Mouse (Mus musculus): ENCODE data around the gene Zg16. TPM values are rescaled to one million over a fixed set of nuclear protein-coding genes. Genes with fewer than 3 reads are reported as not detected.

Zg16 gene
- polyA plus RNA-seq, 1 experiment: not detected

- WGBS: 86% methylated on average over 4 of the region's 4 CpGs
- no peak overlapping the region for H3K27ac ChIP-seq (ENCODE audit: control insufficient read depth, insufficient read depth, low read depth, low read length, poor library complexity)
- H3K4me1 ChIP-seq (ENCODE audit: control insufficient read depth, insufficient read depth, low read length): peaks cover 3% of the 10 kb centered on the region; the same call in 1 of the 2 replicates
- no peak overlapping the region for H3K4me3 ChIP-seq (replicated peaks; ENCODE audit: control insufficient read depth, low read depth, low read length)
- TF ChIP-seq POLR2A (IDR thresholded peaks at IDR 0.05; ENCODE audit: borderline replicate concordance, control insufficient read depth, low read depth, low read length) (no peak), CTCF (IDR thresholded peaks at IDR 0.05; ENCODE audit: control insufficient read depth, insufficient read depth, low read length) (no peak)
Observed at GRCm38 (mm10) chr7:127098950-127099349, 11.8 kb upstream of the Zg16 start.

- Histone ChIP-seq H3K4me3 (replicated peaks; ENCODE audit: control insufficient read depth, low read depth, low read length) (no peak overlapping the region), H3K4me1 (ENCODE audit: control insufficient read depth, insufficient read depth, low read length) (peaks cover 2% of the 10 kb centered on the region; the same call in 1 of the 2 replicates), H3K27ac (ENCODE audit: control insufficient read depth, insufficient read depth, low read depth, low read length, poor library complexity) (no peak overlapping the region)
- WGBS: 78% methylated on average over 5 of the region's 5 CpGs
- no peak for TF ChIP-seq CTCF (IDR thresholded peaks at IDR 0.05; ENCODE audit: control insufficient read depth, insufficient read depth, low read length)
- no peak for TF ChIP-seq POLR2A (IDR thresholded peaks at IDR 0.05; ENCODE audit: borderline replicate concordance, control insufficient read depth, low read depth, low read length)
Observed at GRCm38 (mm10) chr7:127098521-127098920, 11.4 kb upstream of the Zg16 start.

GRCm38 (mm10) chr7:127096456-127096855 lies 9.3 kb upstream of the Zg16 start:
- 95% methylated on average over 7 of the region's 7 CpGs for WGBS

GRCm38 (mm10) chr7:127093914-127094313 lies 6.8 kb upstream of the Zg16 start:
- TF ChIP-seq CTCF (IDR thresholded peaks at IDR 0.05; ENCODE audit: control insufficient read depth, insufficient read depth, low read length) (no peak), POLR2A (IDR thresholded peaks at IDR 0.05; ENCODE audit: borderline replicate concordance, control insufficient read depth, low read depth, low read length) (no peak)
- WGBS: 47% methylated on average over 3 of the region's 3 CpGs
- no peak overlapping the region for H3K4me3 ChIP-seq (replicated peaks; ENCODE audit: control insufficient read depth, low read depth, low read length)
- H3K27ac ChIP-seq (ENCODE audit: control insufficient read depth, insufficient read depth, low read depth, low read length, poor library complexity): no peak overlapping the region
- peaks cover 8% of the 10 kb centered on the region; the same call in 1 of the 2 replicates for H3K4me1 ChIP-seq (ENCODE audit: control insufficient read depth, insufficient read depth, low read length)

More at GRCm38 (mm10) chr7:127096456-127096855, 9.3 kb upstream of the Zg16 start:
- no peak overlapping the region for H3K27ac ChIP-seq (ENCODE audit: control insufficient read depth, insufficient read depth, low read depth, low read length, poor library complexity)
- H3K4me1 ChIP-seq (ENCODE audit: control insufficient read depth, insufficient read depth, low read length): peaks cover 5% of the 10 kb centered on the region; the same call in 1 of the 2 replicates
- TF ChIP-seq POLR2A (IDR thresholded peaks at IDR 0.05; ENCODE audit: borderline replicate concordance, control insufficient read depth, low read depth, low read length) (no peak), CTCF (IDR thresholded peaks at IDR 0.05; ENCODE audit: control insufficient read depth, insufficient read depth, low read length) (no peak)
- H3K4me3 ChIP-seq (replicated peaks; ENCODE audit: control insufficient read depth, low read depth, low read length): no peak overlapping the region

GRCm38 (mm10) chr7:127091114-127091896 lies 4.2 kb upstream of the Zg16 start, which contains the start of gene AI467606:
Gene AI467606 (plus strand): TSS chr7:127091359.
- peaks cover 8% of the 10 kb centered on the region; the same call in 1 of the 2 replicates for H3K4me1 ChIP-seq (ENCODE audit: control insufficient read depth, insufficient read depth, low read length)
- WGBS: 1% methylated on average over 16 of the region's 16 CpGs
- H3K27ac ChIP-seq (ENCODE audit: control insufficient read depth, insufficient read depth, low read depth, low read length, poor library complexity): peak within 1 kb of the TSS; percentile 89
- peak within 1 kb of the TSS; percentile 74 for H3K4me3 ChIP-seq (replicated peaks; ENCODE audit: control insufficient read depth, low read depth, low read length)
- no peak for TF ChIP-seq CTCF (IDR thresholded peaks at IDR 0.05; ENCODE audit: control insufficient read depth, insufficient read depth, low read length)
- peak; percentile 77; the same call in 1 of the 2 replicates for TF ChIP-seq POLR2A (IDR thresholded peaks at IDR 0.05; ENCODE audit: borderline replicate concordance, control insufficient read depth, low read depth, low read length)

- peak overlapping the region; percentile 89 for H3K27ac ChIP-seq (ENCODE audit: control insufficient read depth, insufficient read depth, low read depth, low read length, poor library complexity)
- WGBS: 12% methylated on average over 20 of the region's 20 CpGs
- H3K4me3 ChIP-seq (replicated peaks; ENCODE audit: control insufficient read depth, low read depth, low read length): peak overlapping the region; percentile 50
- peaks cover 6% of the 10 kb centered on the region; the same call in 1 of the 2 replicates for H3K4me1 ChIP-seq (ENCODE audit: control insufficient read depth, insufficient read depth, low read length)
- TF ChIP-seq POLR2A (IDR thresholded peaks at IDR 0.05; ENCODE audit: borderline replicate concordance, control insufficient read depth, low read depth, low read length): no peak
- no peak for TF ChIP-seq CTCF (IDR thresholded peaks at IDR 0.05; ENCODE audit: control insufficient read depth, insufficient read depth, low read length)
Observed at GRCm38 (mm10) chr7:127090154-127091113, 3.3 kb upstream of the Zg16 start.

- H3K27ac ChIP-seq (ENCODE audit: control insufficient read depth, insufficient read depth, low read depth, low read length, poor library complexity): peak overlapping the region; percentile 86
- TF ChIP-seq POLR2A (IDR thresholded peaks at IDR 0.05; ENCODE audit: borderline replicate concordance, control insufficient read depth, low read depth, low read length): peak; percentile 48; the same call in 1 of the 2 replicates
- TF ChIP-seq CTCF (IDR thresholded peaks at IDR 0.05; ENCODE audit: control insufficient read depth, insufficient read depth, low read length): no peak
- H3K4me1 ChIP-seq (ENCODE audit: control insufficient read depth, insufficient read depth, low read length): peaks cover 8% of the 10 kb centered on the region; the same call in 1 of the 2 replicates
- peak overlapping the region; percentile 40 for H3K4me3 ChIP-seq (replicated peaks; ENCODE audit: control insufficient read depth, low read depth, low read length)
- WGBS: 5% methylated on average over 27 of the region's 27 CpGs
Observed at GRCm38 (mm10) chr7:127088901-127089845, 2.0 kb upstream of the Zg16 start.

Data from bone marrow, adult 2 months (tissue).